Mouse (Mus musculus): ENCODE measurements around the gene Srd5a2. TPM values are rescaled to one million over a fixed set of nuclear protein-coding genes. Genes with fewer than 3 reads are reported as not detected.
"Not testable (repeated sequence)": the region's sequence is repeated elsewhere in the genome, so short reads cannot be mapped to it uniquely, and the experiment has no call there.

Srd5a2 gene
- polyA plus RNA-seq (2012; rRNA removed), result 0.11 TPM in 1 of 2 replicates, not detected in the other

DNA sequence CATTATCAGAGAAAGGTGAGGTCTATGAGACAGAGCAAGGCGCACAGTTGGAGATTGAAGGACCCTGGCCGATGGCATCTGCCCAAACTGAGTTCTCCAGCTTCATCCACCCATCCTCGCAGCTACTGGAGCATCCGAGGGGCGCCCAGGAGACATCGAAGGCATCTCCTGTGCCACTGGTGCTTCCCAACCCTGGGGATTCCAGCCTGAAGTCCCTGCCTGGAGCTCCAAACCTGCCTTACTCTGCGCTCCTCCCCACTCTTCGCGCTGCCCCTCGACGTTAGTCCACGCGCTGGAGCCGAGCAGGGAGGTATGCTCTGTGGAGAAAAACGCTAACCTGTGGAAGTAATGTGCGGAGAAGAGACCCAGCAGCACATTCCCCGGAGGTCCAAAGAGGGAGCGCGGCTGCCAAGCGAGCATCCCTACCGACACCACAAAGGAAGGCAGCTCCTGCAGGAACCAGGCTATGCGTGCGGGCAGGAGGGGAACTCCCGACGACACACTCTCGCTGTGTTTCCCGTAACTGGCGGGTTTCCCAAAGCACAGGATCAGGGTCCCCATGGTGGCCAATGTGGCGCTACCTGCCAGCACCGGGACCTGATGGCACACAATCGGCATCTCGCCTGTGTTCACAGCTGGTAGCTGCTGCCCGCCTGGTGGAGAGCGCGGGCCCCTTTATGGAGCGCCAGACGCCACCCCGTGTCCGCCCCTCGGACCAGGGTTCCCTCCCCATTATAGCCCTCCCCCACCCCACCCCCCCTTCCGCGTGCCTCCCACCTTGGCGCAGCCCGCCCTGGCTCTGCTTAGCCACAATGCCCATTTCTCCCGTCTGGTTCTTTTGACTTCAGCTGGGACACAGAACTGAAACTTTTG, at the start of gene Srd5a2:
Srd5a2 (minus strand) TSS at position 707 of the 873 bp plus-strand sequence.
- peaks cover 8% of the 10 kb centered on the region for H3K27me3 ChIP-seq (ENCODE audit: control insufficient read depth, insufficient read depth, low read length)
- TF ChIP-seq CTCF (IDR thresholded peaks at IDR 0.05; ENCODE audit: borderline replicate concordance, control insufficient read depth, extremely low read depth, insufficient read depth, low read length, poor library complexity) (no peak), POLR2A (IDR thresholded peaks at IDR 0.05; ENCODE audit: control insufficient read depth, extremely low read depth, insufficient read depth, low read length, poor library complexity) (no peak)
- no peak within 1 kb of the TSS for H3K4me3 ChIP-seq (ENCODE audit: control insufficient read depth, insufficient read depth, low read length)
- no peaks in the 10 kb centered on the region for H3K4me1 ChIP-seq (replicated peaks; ENCODE audit: control insufficient read depth, insufficient read depth, low read length)
- H3K36me3 ChIP-seq (ENCODE audit: control insufficient read depth, insufficient read depth, low read length), result no peaks in the 10 kb centered on the region
- WGBS, result 4% methylated on average over 45 of the region's 45 CpGs
- no peak within 1 kb of the TSS for H3K27ac ChIP-seq (ENCODE audit: control insufficient read depth, insufficient read depth, low read length)
- no peak for DNase-seq

DNA sequence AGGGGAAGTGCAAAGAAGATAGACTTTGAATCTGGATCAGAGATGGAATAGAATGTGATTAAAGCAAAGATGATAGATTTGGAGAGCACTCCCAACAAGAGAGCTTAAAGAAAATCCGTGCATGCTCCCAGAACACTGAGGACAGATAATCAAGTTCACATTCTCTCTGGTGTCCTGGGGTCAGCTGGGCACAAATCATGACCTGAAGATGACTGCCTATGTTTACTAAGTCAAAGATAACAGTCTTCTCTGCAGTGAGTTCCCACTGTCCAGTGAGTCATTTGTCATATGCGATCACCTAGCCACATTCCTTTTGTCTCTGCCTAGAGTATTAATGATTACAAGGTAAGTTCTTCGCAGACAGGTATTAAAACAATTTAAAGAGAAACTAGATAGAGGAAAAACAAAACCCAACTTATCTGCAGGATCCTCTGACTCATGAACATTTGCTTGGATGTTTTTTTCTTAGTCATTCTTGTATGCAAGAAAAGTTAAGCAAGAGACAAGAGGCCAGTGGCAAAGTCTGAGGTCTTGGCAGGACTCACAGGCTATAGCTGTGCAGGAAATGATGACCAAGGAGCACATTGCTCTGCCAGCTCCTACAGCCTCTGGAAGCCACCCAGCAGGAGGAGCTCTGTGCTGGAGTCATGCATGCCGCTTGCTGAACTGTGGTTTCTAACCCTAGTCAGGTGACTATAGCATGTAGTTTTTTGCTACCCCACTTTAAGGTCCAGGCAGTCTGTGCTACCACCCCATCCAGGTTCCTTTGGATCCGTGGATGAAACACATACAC, 41.4 kb upstream of the Srd5a2 start:
- no peaks in the 10 kb centered on the region for H3K4me1 ChIP-seq (replicated peaks; ENCODE audit: control insufficient read depth, insufficient read depth, low read length)
- TF ChIP-seq CTCF (IDR thresholded peaks at IDR 0.05; ENCODE audit: borderline replicate concordance, control insufficient read depth, extremely low read depth, insufficient read depth, low read length, poor library complexity), result no peak
- TF ChIP-seq POLR2A (IDR thresholded peaks at IDR 0.05; ENCODE audit: control insufficient read depth, extremely low read depth, insufficient read depth, low read length, poor library complexity), result no peak
- H3K4me3 ChIP-seq (ENCODE audit: control insufficient read depth, insufficient read depth, low read length), result no peak overlapping the region
- H3K27me3 ChIP-seq (ENCODE audit: control insufficient read depth, insufficient read depth, low read length), result no peaks in the 10 kb centered on the region
- H3K27ac ChIP-seq (ENCODE audit: control insufficient read depth, insufficient read depth, low read length), result no peak overlapping the region
- DNase-seq, result no peak
- 62% methylated on average over 5 of the region's 5 CpGs for WGBS
- H3K36me3 ChIP-seq (ENCODE audit: control insufficient read depth, insufficient read depth, low read length), result no peaks in the 10 kb centered on the region

DNA sequence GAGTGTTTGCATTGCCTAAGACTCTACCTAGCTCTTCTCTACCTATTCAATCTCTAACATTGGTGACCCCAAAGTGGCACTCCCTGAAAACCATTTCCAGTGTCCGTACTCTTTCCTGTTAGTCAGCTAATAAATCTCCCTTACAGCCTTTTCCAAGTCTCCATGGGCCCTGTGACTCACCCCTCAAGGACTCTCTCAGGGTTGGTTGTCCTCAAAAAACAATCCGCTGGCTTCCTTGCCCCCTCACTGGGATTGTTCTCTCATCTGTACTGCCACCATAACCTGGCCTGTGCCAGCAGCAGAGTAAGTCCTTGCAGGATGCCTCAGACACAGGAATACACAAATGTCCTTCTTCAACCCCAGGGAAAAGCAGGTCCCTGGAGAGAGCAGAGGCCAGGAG, 40.3 kb upstream of the Srd5a2 start:
- H3K27ac ChIP-seq (ENCODE audit: control insufficient read depth, insufficient read depth, low read length), result no peak overlapping the region
- no peaks in the 10 kb centered on the region for H3K4me1 ChIP-seq (replicated peaks; ENCODE audit: control insufficient read depth, insufficient read depth, low read length)
- H3K4me3 ChIP-seq (ENCODE audit: control insufficient read depth, insufficient read depth, low read length), result no peak overlapping the region
- H3K27me3 ChIP-seq (ENCODE audit: control insufficient read depth, insufficient read depth, low read length), result no peaks in the 10 kb centered on the region
- TF ChIP-seq CTCF (IDR thresholded peaks at IDR 0.05; ENCODE audit: borderline replicate concordance, control insufficient read depth, extremely low read depth, insufficient read depth, low read length, poor library complexity), result no peak
- TF ChIP-seq POLR2A (IDR thresholded peaks at IDR 0.05; ENCODE audit: control insufficient read depth, extremely low read depth, insufficient read depth, low read length, poor library complexity), result no peak
- WGBS, result 94% methylated on average over 2 of the region's 2 CpGs
- no peak for DNase-seq
- H3K36me3 ChIP-seq (ENCODE audit: control insufficient read depth, insufficient read depth, low read length), result no peaks in the 10 kb centered on the region

DNA sequence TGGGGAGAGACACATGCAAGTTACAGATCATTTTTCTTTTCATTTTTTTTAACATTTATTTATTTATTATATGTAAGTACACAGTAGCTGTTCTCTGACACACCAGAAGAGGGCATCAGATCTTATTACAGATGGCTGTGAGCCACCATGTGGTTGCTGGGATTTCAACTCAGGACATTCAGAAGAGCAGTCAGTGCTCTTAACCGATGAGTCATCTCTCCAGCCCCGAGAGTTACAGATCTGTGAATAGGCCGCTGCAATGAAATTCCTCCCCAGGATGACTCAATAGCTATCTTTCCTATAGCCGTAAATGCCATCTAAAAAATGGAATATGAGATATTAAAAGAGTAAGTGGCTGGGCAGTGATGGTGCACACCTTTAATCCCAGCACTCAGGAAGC, 35.7 kb upstream of the Srd5a2 start:
- Histone ChIP-seq H3K4me3 (ENCODE audit: control insufficient read depth, insufficient read depth, low read length) (no peak overlapping the region), H3K4me1 (replicated peaks; ENCODE audit: control insufficient read depth, insufficient read depth, low read length) (no peaks in the 10 kb centered on the region), H3K36me3 (ENCODE audit: control insufficient read depth, insufficient read depth, low read length) (no peaks in the 10 kb centered on the region), H3K27ac (ENCODE audit: control insufficient read depth, insufficient read depth, low read length) (no peak overlapping the region), H3K27me3 (ENCODE audit: control insufficient read depth, insufficient read depth, low read length) (no peaks in the 10 kb centered on the region)
- no peak for DNase-seq
- TF ChIP-seq POLR2A (IDR thresholded peaks at IDR 0.05; ENCODE audit: control insufficient read depth, extremely low read depth, insufficient read depth, low read length, poor library complexity), result no peak
- no peak for TF ChIP-seq CTCF (IDR thresholded peaks at IDR 0.05; ENCODE audit: borderline replicate concordance, control insufficient read depth, extremely low read depth, insufficient read depth, low read length, poor library complexity)
- 93% methylated on average over 4 of the region's 4 CpGs for WGBS

DNA sequence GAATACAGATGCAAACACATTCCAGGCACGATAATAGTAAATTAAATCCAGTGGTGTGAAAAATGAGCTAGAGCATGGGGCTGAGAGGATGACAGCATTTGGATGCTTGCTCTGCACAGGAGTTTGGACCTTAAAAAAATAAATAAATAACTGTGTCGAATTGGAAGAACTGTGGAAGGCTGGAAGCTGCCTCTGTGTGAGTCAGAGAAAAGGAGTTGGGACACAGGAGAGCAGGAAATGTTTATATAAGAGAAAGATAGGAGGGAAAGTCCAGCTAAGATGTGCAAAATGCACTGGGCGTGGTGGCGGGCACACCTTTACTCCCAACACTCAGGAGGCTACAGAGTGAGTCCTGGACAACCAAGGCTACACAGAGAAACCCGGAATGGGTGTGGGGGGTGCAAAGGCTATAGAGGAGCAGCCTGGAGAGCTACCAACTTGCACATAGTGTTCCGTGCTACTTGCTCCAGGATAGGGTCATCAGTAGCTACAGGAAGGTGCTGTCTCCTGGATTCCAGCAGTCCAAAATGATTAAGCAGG, 32.4 kb upstream of the Srd5a2 start:
- Histone ChIP-seq H3K27ac (ENCODE audit: control insufficient read depth, insufficient read depth, low read length) (no peak overlapping the region), H3K4me3 (ENCODE audit: control insufficient read depth, insufficient read depth, low read length) (no peak overlapping the region), H3K36me3 (ENCODE audit: control insufficient read depth, insufficient read depth, low read length) (no peaks in the 10 kb centered on the region), H3K27me3 (ENCODE audit: control insufficient read depth, insufficient read depth, low read length) (no peaks in the 10 kb centered on the region), H3K4me1 (replicated peaks; ENCODE audit: control insufficient read depth, insufficient read depth, low read length) (no peaks in the 10 kb centered on the region)
- 90% methylated on average over 6 of the region's 6 CpGs for WGBS
- no peak for DNase-seq
- no peak for TF ChIP-seq POLR2A (IDR thresholded peaks at IDR 0.05; ENCODE audit: control insufficient read depth, extremely low read depth, insufficient read depth, low read length, poor library complexity)
- no peak for TF ChIP-seq CTCF (IDR thresholded peaks at IDR 0.05; ENCODE audit: borderline replicate concordance, control insufficient read depth, extremely low read depth, insufficient read depth, low read length, poor library complexity)

DNA sequence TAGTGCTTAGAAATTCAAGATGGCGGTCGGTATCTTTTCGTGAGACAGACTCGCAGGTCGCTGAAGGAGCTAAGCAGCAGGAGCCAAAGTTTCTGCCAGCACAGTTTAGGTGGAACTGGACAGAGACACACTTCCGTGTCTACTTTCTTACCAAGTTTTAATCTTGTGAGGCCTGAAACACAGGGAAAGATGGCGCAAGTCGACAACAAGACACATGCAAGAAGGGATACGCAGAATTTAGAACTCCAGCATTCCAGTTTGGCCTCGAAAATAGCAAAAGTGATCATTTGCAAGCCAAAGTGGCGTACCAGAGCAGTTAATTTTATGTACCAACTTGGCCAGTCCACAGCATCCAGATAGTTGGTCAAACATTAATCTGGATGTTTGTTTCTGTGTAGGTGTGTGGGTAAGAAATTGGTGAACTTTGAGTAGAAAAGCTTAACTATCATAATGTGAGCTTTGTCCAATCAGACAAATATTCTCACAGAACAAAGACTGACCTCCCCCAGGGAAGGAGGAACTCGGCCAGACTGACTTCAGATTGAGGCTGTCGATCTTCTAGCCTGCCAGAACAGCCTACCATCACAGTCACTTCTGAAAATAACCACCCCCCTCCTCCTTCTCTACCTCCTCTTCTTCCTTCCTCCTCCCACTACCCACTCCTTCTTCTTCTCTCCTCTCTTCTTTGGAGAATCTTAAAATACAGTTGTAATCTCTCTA, 31.2 kb upstream of the Srd5a2 start:
- Histone ChIP-seq H3K36me3 (ENCODE audit: control insufficient read depth, insufficient read depth, low read length) (no peaks in the 10 kb centered on the region), H3K4me1 (replicated peaks; ENCODE audit: control insufficient read depth, insufficient read depth, low read length) (no peaks in the 10 kb centered on the region), H3K27ac (ENCODE audit: control insufficient read depth, insufficient read depth, low read length) (no peak overlapping the region), H3K27me3 (ENCODE audit: control insufficient read depth, insufficient read depth, low read length) (no peaks in the 10 kb centered on the region), H3K4me3 (ENCODE audit: control insufficient read depth, insufficient read depth, low read length) (no peak overlapping the region)
- TF ChIP-seq CTCF (IDR thresholded peaks at IDR 0.05; ENCODE audit: borderline replicate concordance, control insufficient read depth, extremely low read depth, insufficient read depth, low read length, poor library complexity), result no peak
- DNase-seq, result no peak
- WGBS, result 81% methylated on average over 13 of the region's 13 CpGs

DNA sequence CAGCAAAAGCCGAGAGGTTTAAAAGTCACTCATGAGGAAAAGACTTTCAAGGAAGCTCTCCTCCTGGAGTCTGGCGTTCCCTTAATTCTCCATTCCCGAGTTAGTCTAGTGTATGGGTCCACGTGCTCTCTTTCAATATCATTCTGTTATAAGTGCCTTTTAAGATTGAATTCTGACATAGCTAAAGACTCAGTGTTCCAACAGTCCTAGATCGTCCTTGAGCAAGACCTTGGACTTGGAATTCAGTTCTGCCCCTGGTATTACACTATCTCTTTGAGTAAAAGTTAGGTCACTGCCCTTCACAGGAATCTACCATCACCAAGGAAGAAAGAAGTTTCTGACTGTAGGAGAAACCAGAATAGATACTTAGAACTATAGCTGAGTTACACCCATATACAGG, 25.4 kb upstream of the Srd5a2 start:
- H3K4me1 ChIP-seq (replicated peaks; ENCODE audit: control insufficient read depth, insufficient read depth, low read length); DNase-seq; H3K4me3 ChIP-seq (ENCODE audit: control insufficient read depth, insufficient read depth, low read length); H3K27me3 ChIP-seq (ENCODE audit: control insufficient read depth, insufficient read depth, low read length); H3K36me3 ChIP-seq (ENCODE audit: control insufficient read depth, insufficient read depth, low read length); H3K27ac ChIP-seq (ENCODE audit: control insufficient read depth, insufficient read depth, low read length): not testable (repeated sequence)
- 93% methylated on average over 5 of the region's 5 CpGs for WGBS

DNA sequence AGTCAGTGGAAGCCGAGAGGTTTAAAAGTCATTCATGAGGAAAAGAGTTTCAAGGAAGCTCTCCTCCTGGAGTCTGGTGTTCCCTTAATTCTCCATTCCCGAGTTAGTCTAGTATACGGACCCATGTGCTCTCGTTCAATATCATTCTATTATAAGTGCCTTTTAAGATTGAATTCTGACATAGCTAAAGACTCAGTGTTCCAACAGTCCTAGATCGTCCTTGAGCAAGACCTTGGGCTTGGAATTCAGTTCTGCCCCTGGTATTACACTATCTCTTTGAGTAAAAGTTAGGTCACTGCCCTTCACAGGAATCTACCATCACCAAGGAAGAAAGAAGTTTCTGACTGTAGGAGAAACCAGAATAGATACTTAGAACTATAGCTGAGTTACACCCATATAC, 15.0 kb upstream of the Srd5a2 start:
- not testable (repeated sequence) for H3K4me1 ChIP-seq (replicated peaks; ENCODE audit: control insufficient read depth, insufficient read depth, low read length); H3K4me3 ChIP-seq (ENCODE audit: control insufficient read depth, insufficient read depth, low read length); H3K27me3 ChIP-seq (ENCODE audit: control insufficient read depth, insufficient read depth, low read length); DNase-seq; H3K27ac ChIP-seq (ENCODE audit: control insufficient read depth, insufficient read depth, low read length); H3K36me3 ChIP-seq (ENCODE audit: control insufficient read depth, insufficient read depth, low read length)
- 97% methylated on average over 5 of the region's 5 CpGs for WGBS

Measured in thymus, adult 2 months (tissue).